Mouse (Mus musculus) intestine, embryonic 14.5 days (tissue): ENCODE data around the gene Rgs14. TPM values are rescaled to one million over a fixed set of nuclear protein-coding genes. Genes with fewer than 3 reads are reported as not detected.
A peak's percentile ranks its signal among the peaks of the same experiment; 100 is the strongest.

Experiments
- ATAC-seq: fragments of 200-750 bp; cut with Nextera tagmentation; replicated peaks from 2 replicates; pipeline ENCODE4 v1.8.0; 2017; ENCODE audit warnings: low read depth, moderate number of reproducible peaks, moderate TSS enrichment, moderate library complexity; ENCODE audit not compliant: low FRiP score, low TSS enrichment
- DNase-seq: peaks from one replicate; pipeline ENCODE4 v3.0.0-alpha.2; 2018; ENCODE audit warnings: low spot score
- H3K27ac ChIP-seq: fragments of 300-500 bp; sonication (generic); 2 replicates; pipeline ENCODE4 v1.5.1; 2014; ENCODE audit warnings: low read depth, mild to moderate bottlenecking, control low read depth
- H3K27me3 ChIP-seq: fragments of 300-500 bp; sonication (generic); replicated peaks from 2 replicates; pipeline ENCODE4 v1.6.1; 2014; ENCODE audit warnings: low read length, control low read depth; ENCODE audit not compliant: control insufficient read depth, insufficient read depth
- H3K36me3 ChIP-seq: fragments of 300-500 bp; sonication (generic); 2 replicates; pipeline ENCODE4 v1.6.1; 2014; ENCODE audit warnings: low read length, control low read depth; ENCODE audit not compliant: control insufficient read depth, insufficient read depth
- H3K4me1 ChIP-seq: fragments of 300-500 bp; sonication (generic); replicated peaks from 2 replicates; pipeline ENCODE4 v1.6.1; 2014; ENCODE audit warnings: low read length, control low read depth, mixed read lengths; ENCODE audit not compliant: control insufficient read depth, insufficient read depth
- H3K4me2 ChIP-seq: fragments of 300-500 bp; sonication (generic); 2 replicates; pipeline ENCODE4 v1.6.1; 2014; ENCODE audit warnings: low read length
- H3K4me3 ChIP-seq: fragments of 300-500 bp; sonication (generic); 2 replicates; pipeline ENCODE4 v1.5.1; 2014; ENCODE audit warnings: low read depth, low read length, control low read depth, mixed read lengths
- H3K9ac ChIP-seq: fragments of 300-500 bp; sonication (generic); 2 replicates; pipeline ENCODE4 v1.6.1; 2014; ENCODE audit warnings: mild to moderate bottlenecking, low read length
- H3K9me3 ChIP-seq: fragments of 300-500 bp; sonication (generic); 2 replicates; pipeline ENCODE4 v1.6.1; 2016; ENCODE audit warnings: low read length, control low read depth; ENCODE audit not compliant: control insufficient read depth
- WGBS: fragments of 180-500 bp; shearing (Covaris S2); extraction: QIAGEN DNeasy Blood & Tissue Kit; methylation state at CpG from one replicate; pipeline ENCODE4 v1.1.7; 2014; 5-methylcytosine and 5-hydroxymethylcytosine counted together
- polyA plus RNA-seq: library from polyadenylated mRNA; unstranded; fragments of >200 nt; fragmentation: Nextera tagmentation; extraction: Ambion mirVana; gene quantifications from 2 replicates; pipeline ENCODE4 v1.2.1, GENCODE M21; 2014

Rgs14 gene
- polyA plus RNA-seq, 1 experiment from 2014 or later: 1.0 TPM

GRCm38 (mm10) chr13:55328641-55329040, 40.9 kb upstream of the Rgs14 start:
- H3K9me3 ChIP-seq: no peaks in the 10 kb centered on the region
- no peak for DNase-seq
- peak overlapping the region; percentile 69 for H3K4me3 ChIP-seq
- peak overlapping the region; percentile 63 for H3K4me2 ChIP-seq
- ATAC-seq: no peak
- 80% methylated on average over 4 of the region's 4 CpGs for WGBS
- no peak overlapping the region for H3K27ac ChIP-seq
- H3K4me1 ChIP-seq: peaks cover 27% of the 10 kb centered on the region
- H3K36me3 ChIP-seq: peaks cover 26% of the 10 kb centered on the region
- no peaks in the 10 kb centered on the region for H3K27me3 ChIP-seq
- peak overlapping the region; percentile 64 for H3K9ac ChIP-seq

- Histone ChIP-seq H3K27me3 (no peaks in the 10 kb centered on the region), H3K27ac (peak overlapping the region; percentile 90), H3K36me3 (peaks cover 20% of the 10 kb centered on the region), H3K9me3 (no peaks in the 10 kb centered on the region), H3K4me1 (peaks cover 24% of the 10 kb centered on the region), H3K9ac (peak overlapping the region; percentile 64), H3K4me2 (peak overlapping the region; percentile 63), H3K4me3 (peak overlapping the region; percentile 69)
- 1% methylated on average over 29 of the region's 29 CpGs for WGBS
- DNase-seq: no peak
- ATAC-seq: peak; percentile 24
These were observed 40.3 kb upstream of the Rgs14 start for GRCm38 (mm10) chr13:55329109-55329682.

GRCm38 (mm10) chr13:55329683-55330566, 39.6 kb upstream of the Rgs14 start, which contains the start of gene Mxd3:
TSS of gene Mxd3 (minus strand) at chr13:55329823.
- WGBS: under 1% methylated on average over 82 of the region's 82 CpGs
- peaks cover 24% of the 10 kb centered on the region for H3K4me1 ChIP-seq
- peaks cover 15% of the 10 kb centered on the region for H3K36me3 ChIP-seq
- peak within 1 kb of the TSS; percentile 69 for H3K4me3 ChIP-seq
- no peaks in the 10 kb centered on the region for H3K27me3 ChIP-seq
- H3K27ac ChIP-seq: peak within 1 kb of the TSS; percentile 90
- DNase-seq (peak; percentile 97), ATAC-seq (peak; percentile 85)
- no peaks in the 10 kb centered on the region for H3K9me3 ChIP-seq
- peak within 1 kb of the TSS; percentile 63 for H3K4me2 ChIP-seq
- H3K9ac ChIP-seq: peak within 1 kb of the TSS; percentile 64

GRCm38 (mm10) chr13:55330567-55331400, 38.7 kb upstream of the Rgs14 start:
- Histone ChIP-seq H3K36me3 (peaks cover 6% of the 10 kb centered on the region), H3K4me1 (peaks cover 24% of the 10 kb centered on the region), H3K27ac (peak overlapping the region; percentile 90), H3K9me3 (no peaks in the 10 kb centered on the region), H3K9ac (peak overlapping the region; percentile 64), H3K4me3 (peak overlapping the region; percentile 69), H3K27me3 (no peaks in the 10 kb centered on the region), H3K4me2 (peak overlapping the region; percentile 63)
- DNase-seq (no peak), ATAC-seq (no peak; the same call in 1 of the 2 replicates)
- WGBS: 46% methylated on average over 14 of the region's 14 CpGs

- 80% methylated on average over 3 of the region's 3 CpGs for WGBS
- no peak overlapping the region for H3K4me2 ChIP-seq
These were observed 37.2 kb upstream of the Rgs14 start for GRCm38 (mm10) chr13:55332331-55332730.

GRCm38 (mm10) chr13:55335701-55336100, 33.8 kb upstream of the Rgs14 start:
- H3K27ac ChIP-seq: no peak overlapping the region
- no peaks in the 10 kb centered on the region for H3K9me3 ChIP-seq
- no peak for ATAC-seq
- no peaks in the 10 kb centered on the region for H3K27me3 ChIP-seq
- H3K4me3 ChIP-seq: no peak overlapping the region
- WGBS: 91% methylated on average over 4 of the region's 4 CpGs
- no peak overlapping the region for H3K4me2 ChIP-seq
- no peaks in the 10 kb centered on the region for H3K36me3 ChIP-seq
- peaks cover 3% of the 10 kb centered on the region for H3K4me1 ChIP-seq
- H3K9ac ChIP-seq: no peak overlapping the region
- DNase-seq: no peak

More at GRCm38 (mm10) chr13:55332331-55332730, 37.2 kb upstream of the Rgs14 start:
- no peak overlapping the region for H3K27ac ChIP-seq
- no peaks in the 10 kb centered on the region for H3K36me3 ChIP-seq
- H3K27me3 ChIP-seq: no peaks in the 10 kb centered on the region
- H3K4me3 ChIP-seq: no peak overlapping the region
- H3K9me3 ChIP-seq: no peaks in the 10 kb centered on the region
- H3K9ac ChIP-seq: no peak overlapping the region
- peaks cover 21% of the 10 kb centered on the region for H3K4me1 ChIP-seq
- ATAC-seq: no peak
- DNase-seq: no peak

- Histone ChIP-seq H3K4me2 (no peak overlapping the region), H3K36me3 (no peaks in the 10 kb centered on the region), H3K27ac (no peak overlapping the region), H3K4me1 (no peaks in the 10 kb centered on the region), H3K9me3 (no peaks in the 10 kb centered on the region), H3K9ac (no peak overlapping the region), H3K4me3 (no peak overlapping the region), H3K27me3 (no peaks in the 10 kb centered on the region)
- DNase-seq (no peak), ATAC-seq (no peak)
- 68% methylated on average over 10 of the region's 10 CpGs for WGBS
These were observed 32.1 kb upstream of the Rgs14 start for GRCm38 (mm10) chr13:55337341-55337975.
